In genomic region chr7:30453766-30454165, GRCm38 (mm10) we compare ENCODE assay signal across 8 mouse cellular contexts. TPM values are rescaled to one million over a fixed set of nuclear protein-coding genes. Genes with fewer than 3 reads are reported as not detected.
DNase-seq lines count a peak whose midpoint lies in the region; ATAC-seq and TF ChIP-seq lines count a peak whose summit lies in the region.

No protein-coding gene starts in this region.

- peak overlapping the region; percentile 27; the same call in 1 of the 2 replicates for H3K9ac ChIP-seq in ES-E14 (ENCODE audit: insufficient read depth, low read depth, low read length, poor library complexity, severe bottlenecking)

- in situ Hi-C loops in ES-E14 (cut with MboI; ENCODE audit: low sequenced_read_pairs in 2 of 2, unreplicated experiment in 2 of 2), result no loop called here

- peak; percentile 82 for ATAC-seq in inflammation-experienced regulatory T-cells, adult 6 months

- peaks cover 9 to 26% of the 10 kb centered on the region in 2 experiments for H3K4me1 ChIP-seq in ES-E14 (ENCODE audit: control insufficient read depth in 2 of 2, insufficient read depth in 2 of 2, low read length in 2 of 2, poor library complexity in 1 of 2)
- H3K4me1 ChIP-seq in small intestine, adult 2 months (ENCODE audit: control insufficient read depth, insufficient read depth, insufficient read length, low read length), result peaks cover 13% of the 10 kb centered on the region

- peaks cover 36% of the 10 kb centered on the region for H3K27me3 ChIP-seq in small intestine, adult 2 months (ENCODE audit: control insufficient read depth, insufficient read depth, low read length)

- no peaks in the 10 kb centered on the region for H3K9me3 ChIP-seq in ES-E14 (ENCODE audit: control insufficient read depth, insufficient read depth, low read depth, low read length)

- H3K27ac ChIP-seq in ES-E14 (ENCODE audit: insufficient read depth, low read depth, low read length, poor library complexity, severe bottlenecking), result peak overlapping the region; percentile 16; the same call in 1 of the 2 replicates
- H3K27ac ChIP-seq in small intestine, adult 2 months (ENCODE audit: insufficient read depth, low read depth, low read length), result no peak overlapping the region

- TF ChIP-seq POLR2A in small intestine, adult 2 months (IDR thresholded peaks at IDR 0.05; ENCODE audit: low read depth, low read length), result no peak

- no peak for TF ChIP-seq CTCF in small intestine, adult 2 months (IDR thresholded peaks at IDR 0.05; ENCODE audit: extremely low read depth, insufficient read length, insufficient replicate concordance, low read depth, low read length)

- WGBS in small intestine, adult 2 months, result 2% methylated on average over 25 of the region's 25 CpGs

- peak overlapping the region; percentile 15 to 48; a peak in 2 of 4 replicates for H3K4me3 ChIP-seq in ES-E14 (ENCODE audit: insufficient read depth in 1 of 2, low read depth in 1 of 2, low read length in 2 of 2, poor library complexity in 1 of 2, severe bottlenecking in 1 of 2)
- H3K4me3 ChIP-seq in small intestine, adult 2 months (ENCODE audit: low read depth, low read length), result peak overlapping the region; percentile 48

- H3K36me3 ChIP-seq in ES-E14 (ENCODE audit: control insufficient read depth, insufficient read depth, low read length, poor library complexity, severe bottlenecking), result peaks cover 44% of the 10 kb centered on the region
- no peaks in the 10 kb centered on the region for H3K36me3 ChIP-seq in small intestine, adult 2 months (ENCODE audit: control insufficient read depth, insufficient read depth, low read length)

- peak; percentile 29 for DNase-seq in adrenal gland, adult 2 months
- DNase-seq in adrenal gland, adult 8-10 months, result no peak
- no peak for DNase-seq in ES-E14 (ENCODE audit: low read depth, low spot score)
- DNase-seq in lung, adult 18-20 months, result peak; percentile 59 to 67
- no peak for DNase-seq in layer of hippocampus, postnatal 36 days
- DNase-seq in layer of hippocampus, adult 9-10 months (ENCODE audit: low spot score), result no peak

TF ChIP-seq in ES-E14, 5 proteins besides CTCF, POLR2A, EP300 and RAD21:
- TF ChIP-seq MAFK (IDR thresholded peaks at IDR 0.05; ENCODE audit: insufficient read depth, low read depth, low read length), result no peak
- no peak for TF ChIP-seq ZNF384 (IDR thresholded peaks at IDR 0.05; ENCODE audit: low read depth, low read length)
- no peak for TF ChIP-seq HCFC1 (IDR thresholded peaks at IDR 0.05; ENCODE audit: borderline replicate concordance, insufficient read depth, low read length)
- no peak for TF ChIP-seq CHD2 (IDR thresholded peaks at IDR 0.05; ENCODE audit: low read depth, low read length)
- TF ChIP-seq ZC3H11A (IDR thresholded peaks at IDR 0.05; ENCODE audit: borderline replicate concordance, low read depth, low read length), result no peak

RNA-seq across cellular contexts. Expression of gene Kirrel2, which starts 3.7 kb away (rescaled TPM):
- not detected for total RNA-seq in adrenal gland, adult 2 months (2021)
- polyA plus RNA-seq in adrenal gland, adult 2 months (2012; rRNA removed), result not detected in 2 replicates
- total RNA-seq in adrenal gland, adult 8-10 months (2022), result not detected
- 10.7 and 29.8 TPM in 2 replicates for total RNA-seq in ES-E14 (2012; rRNA removed)
- polyA plus RNA-seq in inflammation-experienced regulatory T-cells, adult 6 months (2017; shearing (Covaris generic)), result not detected
- 0.18 and 0.27 TPM in 2 replicates for polyA plus RNA-seq in small intestine, adult 2 months (2012; rRNA removed)
- 10 to 100 TPM; 12.3 to 21.0 TPM for total RNA-seq in layer of hippocampus, postnatal 36 days (2021)

RNA-seq across cellular contexts. Expression of gene Nphs1, which starts 4.3 kb away (rescaled TPM):
- total RNA-seq in adrenal gland, adult 2 months (2021), result not detected
- not detected in 2 replicates for polyA plus RNA-seq in adrenal gland, adult 2 months (2012; rRNA removed)
- not detected for total RNA-seq in adrenal gland, adult 8-10 months (2022)
- total RNA-seq in ES-E14 (2012; rRNA removed), result 45.7 and 72.5 TPM in 2 replicates
- under 1 TPM in 1 of 3 experiments, not detected in 2; 0.11 TPM for polyA plus RNA-seq in inflammation-experienced regulatory T-cells, adult 6 months (2017; shearing (Covaris generic))
- 0.14 and 7.6 TPM in 2 replicates for polyA plus RNA-seq in small intestine, adult 2 months (2012; rRNA removed)
- 1 to 10 TPM; 1.2 TPM for total RNA-seq in layer of hippocampus, postnatal 36 days (2021)

RNA-seq across cellular contexts. Expression of gene Aplp1, which starts 8.4 kb away (rescaled TPM):
- total RNA-seq in adrenal gland, adult 2 months (2021), result 10 to 100 TPM; 22.7 to 43.2 TPM
- 37.7 and 54.1 TPM in 2 replicates for polyA plus RNA-seq in adrenal gland, adult 2 months (2012; rRNA removed)
- 10 to 100 TPM; 45.2 to 59.3 (median 46.7) TPM for total RNA-seq in adrenal gland, adult 8-10 months (2022)
- 36.9 and 63.7 TPM in 2 replicates for total RNA-seq in ES-E14 (2012; rRNA removed)
- 1 to 10 TPM; 6.0 to 7.4 (median 6.0) TPM for polyA plus RNA-seq in inflammation-experienced regulatory T-cells, adult 6 months (2017; shearing (Covaris generic))
- polyA plus RNA-seq in small intestine, adult 2 months (2012; rRNA removed), result 32.1 and 193 TPM in 2 replicates
- 1,000 to 10,000 TPM; 1,244 to 1,325 TPM for total RNA-seq in layer of hippocampus, postnatal 36 days (2021)

RNA-seq across cellular contexts. Expression of gene Nfkbid, which starts 32.2 kb away (rescaled TPM):
- total RNA-seq in adrenal gland, adult 2 months (2021), result 1 to 10 TPM; 1.1 to 1.3 TPM
- polyA plus RNA-seq in adrenal gland, adult 2 months (2012; rRNA removed), result 3.7 and 4.1 TPM in 2 replicates
- 1 to 10 TPM in 3 of 4 experiments, under 1 TPM in 1; 0.73 to 2.4 (median 1.7) TPM for total RNA-seq in adrenal gland, adult 8-10 months (2022)
- total RNA-seq in ES-E14 (2012; rRNA removed), result 4.2 and 8.2 TPM in 2 replicates
- polyA plus RNA-seq in inflammation-experienced regulatory T-cells, adult 6 months (2017; shearing (Covaris generic)), result 10 to 100 TPM; 37.3 to 50.8 (median 41.1) TPM
- polyA plus RNA-seq in small intestine, adult 2 months (2012; rRNA removed), result 5.0 and 9.2 TPM in 2 replicates
- total RNA-seq in layer of hippocampus, postnatal 36 days (2021), result 1 to 10 TPM; 3.1 to 3.4 TPM

RNA-seq across cellular contexts. Expression of gene Hcst, which starts 34.1 kb away (rescaled TPM):
- 1 to 10 TPM; 1.2 to 2.0 TPM for total RNA-seq in adrenal gland, adult 2 months (2021)
- polyA plus RNA-seq in adrenal gland, adult 2 months (2012; rRNA removed), result 6.3 and 7.9 TPM in 2 replicates
- 1 to 10 TPM in 3 of 4 experiments, under 1 TPM in 1; 0.98 to 2.3 (median 1.4) TPM for total RNA-seq in adrenal gland, adult 8-10 months (2022)
- not detected in 2 replicates for total RNA-seq in ES-E14 (2012; rRNA removed)
- 100 to 1,000 TPM; 484 to 574 (median 552) TPM for polyA plus RNA-seq in inflammation-experienced regulatory T-cells, adult 6 months (2017; shearing (Covaris generic))
- polyA plus RNA-seq in small intestine, adult 2 months (2012; rRNA removed), result 33.7 and 56.1 TPM in 2 replicates
- total RNA-seq in layer of hippocampus, postnatal 36 days (2021), result not detected

Comparison
In these comparisons a context has a peak if more than half of its experiments do, and no peak if none do; other contexts are left out.
1. DNase-seq: peak in adrenal gland, adult 2 months (single experiment) and lung, adult 18-20 months (2 of 2); none in adrenal gland, adult 8-10 months (single experiment), ES-E14 (single experiment), layer of hippocampus, postnatal 36 days (0 of 2) and layer of hippocampus, adult 9-10 months (single experiment).
2. RNA of gene Nphs1, which starts 4.3 kb away (total RNA-seq): 45.7 to 72.5 TPM in ES-E14; 1.2 TPM in layer of hippocampus, postnatal 36 days, not detected in adrenal gland, adult 8-10 months and not detected in adrenal gland, adult 2 months; every median in the first group is over 10 times any median in the second.
3. RNA of gene Aplp1, which starts 8.4 kb away (total RNA-seq): 1,244 to 1,325 TPM in layer of hippocampus, postnatal 36 days; 45.2 to 59.3 TPM in adrenal gland, adult 8-10 months, 22.7 to 43.2 TPM in adrenal gland, adult 2 months and 36.9 to 63.7 TPM in ES-E14; every median in the first group is over 10 times any median in the second.